Mouse (Mus musculus): Measurements from ENCODE around the gene Klrb1b. TPM values are rescaled to one million over a fixed set of nuclear protein-coding genes. Genes with fewer than 3 reads are reported as not detected.
"Not testable (repeated sequence)": the region's sequence is repeated elsewhere in the genome, so short reads cannot be mapped to it uniquely, and the experiment has no call there.

Gene Klrb1b
- polyA plus RNA-seq, 1 experiment from 2014 or later: 0.24 TPM

- peak overlapping the region; percentile 68 for H3K27ac ChIP-seq
- H3K79me2 ChIP-seq (ENCODE audit: inconsistent target): not testable (repeated sequence)
Measured at GRCm38 (mm10) chr6:128799144-128799895, 26.8 kb downstream of the Klrb1b start.

DNA sequence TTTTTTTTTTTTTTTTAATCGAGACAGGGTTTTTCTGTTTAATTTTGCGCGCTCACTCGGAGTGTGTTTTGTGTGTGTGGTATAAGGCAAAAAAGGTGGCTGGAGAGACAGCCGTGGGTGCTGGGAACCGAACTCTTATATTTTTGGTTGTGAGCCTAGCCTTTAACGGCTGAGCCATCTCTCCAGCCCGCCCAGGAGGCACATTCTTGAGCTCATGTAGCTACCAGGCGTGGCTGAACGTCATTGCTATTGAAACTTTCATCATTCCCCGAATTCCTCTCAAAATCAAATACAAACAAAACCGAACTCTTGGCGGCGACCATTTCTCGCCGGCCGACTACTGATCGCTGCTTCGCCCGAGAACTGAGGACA, 27.4 kb downstream of the Klrb1b start:
- not testable (repeated sequence) for H3K36me3 ChIP-seq (ENCODE audit: inconsistent target); H3K79me2 ChIP-seq (ENCODE audit: inconsistent target)
- H3K27ac ChIP-seq: peak overlapping the region; percentile 68
- H3K4me3 ChIP-seq (ENCODE audit: inconsistent target): peak overlapping the region; percentile 81
- 2% methylated on average over 16 of the region's 20 CpGs for WGBS (ENCODE audit: missing documents)

More at GRCm38 (mm10) chr6:128799144-128799895, 26.8 kb downstream of the Klrb1b start:
- under 1% methylated on average over 46 of the region's 49 CpGs for WGBS (ENCODE audit: missing documents)
- H3K4me3 ChIP-seq (ENCODE audit: inconsistent target): peak overlapping the region; percentile 81
- not testable (repeated sequence) for H3K36me3 ChIP-seq (ENCODE audit: inconsistent target)

- Histone ChIP-seq H3K79me2 (ENCODE audit: inconsistent target) (no peaks in the 10 kb centered on the region), H3K36me3 (ENCODE audit: inconsistent target) (no peaks in the 10 kb centered on the region), H3K27ac (no peak overlapping the region; the same call in 1 of the 2 replicates), H3K4me3 (ENCODE audit: inconsistent target) (peak overlapping the region; percentile 81)
- 49% methylated on average over 15 of the region's 15 CpGs for WGBS (ENCODE audit: missing documents)
Measured at GRCm38 (mm10) chr6:128797936-128798771, 28.0 kb downstream of the Klrb1b start.

GRCm38 (mm10) chr6:128797185-128797905, 28.8 kb downstream of the Klrb1b start:
- no peaks in the 10 kb centered on the region for H3K36me3 ChIP-seq (ENCODE audit: inconsistent target)
- WGBS (ENCODE audit: missing documents): 81% methylated on average over 12 of the region's 12 CpGs
- no peak overlapping the region for H3K4me3 ChIP-seq (ENCODE audit: inconsistent target)
- H3K79me2 ChIP-seq (ENCODE audit: inconsistent target): no peaks in the 10 kb centered on the region
- H3K27ac ChIP-seq: no peak overlapping the region

GRCm38 (mm10) chr6:128796321-128796955, 29.7 kb downstream of the Klrb1b start:
- Histone ChIP-seq H3K79me2 (ENCODE audit: inconsistent target) (no peaks in the 10 kb centered on the region), H3K36me3 (ENCODE audit: inconsistent target) (no peaks in the 10 kb centered on the region), H3K4me3 (ENCODE audit: inconsistent target) (no peak overlapping the region), H3K27ac (no peak overlapping the region)
- 29% methylated on average over 7 of the region's 8 CpGs for WGBS (ENCODE audit: missing documents)

GRCm38 (mm10) chr6:128793734-128794133, 32.4 kb downstream of the Klrb1b start:
- Histone ChIP-seq H3K27ac (no peak overlapping the region), H3K36me3 (ENCODE audit: inconsistent target) (no peaks in the 10 kb centered on the region), H3K4me3 (ENCODE audit: inconsistent target) (no peak overlapping the region), H3K79me2 (ENCODE audit: inconsistent target) (no peaks in the 10 kb centered on the region)
- WGBS (ENCODE audit: missing documents): 65% methylated on average over 6 of the region's 6 CpGs

DNA sequence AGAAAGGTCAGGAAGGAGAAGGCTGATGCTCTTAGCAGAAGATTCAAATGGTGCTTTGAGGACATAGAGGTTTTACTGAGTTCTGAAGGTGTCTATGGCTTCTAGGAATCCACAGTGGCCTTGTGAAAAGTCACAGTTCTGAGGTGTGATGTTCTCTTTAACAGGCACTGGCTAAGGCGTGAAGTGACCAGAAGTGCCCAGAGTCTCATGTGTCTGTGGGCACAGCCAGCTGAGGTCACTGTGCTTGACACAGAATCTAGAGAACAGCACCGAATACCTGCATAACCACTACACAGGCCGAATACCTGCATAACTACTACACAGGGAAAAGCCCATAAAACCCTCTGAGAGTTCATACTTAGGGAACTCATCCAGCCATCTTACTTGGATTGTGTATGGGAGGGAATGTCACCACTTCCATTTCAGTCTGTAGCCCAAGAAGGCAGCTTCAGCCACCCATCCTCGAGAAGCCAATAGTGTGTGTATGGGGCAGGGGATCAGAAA, 35.6 kb downstream of the Klrb1b start:
- H3K36me3 ChIP-seq (ENCODE audit: inconsistent target); H3K4me3 ChIP-seq (ENCODE audit: inconsistent target); H3K27ac ChIP-seq; H3K79me2 ChIP-seq (ENCODE audit: inconsistent target): not testable (repeated sequence)
- WGBS (ENCODE audit: missing documents): 78% methylated on average over 4 of the region's 4 CpGs

DNA sequence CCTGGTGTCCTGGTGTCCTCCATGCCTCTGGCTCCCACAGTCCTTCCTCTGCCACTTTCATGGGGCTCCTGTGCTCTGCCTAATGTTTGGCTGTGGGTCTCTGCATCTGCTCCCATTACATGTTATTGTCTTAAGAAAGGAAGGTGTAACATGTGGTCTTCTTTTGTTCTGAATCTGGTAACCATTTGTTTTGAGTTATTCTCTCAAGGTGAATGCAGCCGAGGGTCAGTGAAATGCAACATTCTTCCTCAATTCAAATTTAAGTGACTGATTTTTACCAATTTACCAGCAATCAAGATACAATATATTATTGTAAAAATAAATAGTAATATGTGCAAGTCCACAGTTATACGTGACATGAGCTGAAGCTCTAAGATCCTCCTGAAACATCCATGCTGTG, 37.0 kb downstream of the Klrb1b start, which contains the start of gene Klrb1c:
Klrb1c (minus strand) TSS at position 101 of the 400 bp plus-strand sequence.
- WGBS (ENCODE audit: missing documents): 95% methylated on average over 2 of the region's 2 CpGs
- Histone ChIP-seq H3K27ac (no peak within 1 kb of the TSS), H3K79me2 (ENCODE audit: inconsistent target) (no peaks in the 10 kb centered on the region), H3K36me3 (ENCODE audit: inconsistent target) (no peaks in the 10 kb centered on the region), H3K4me3 (ENCODE audit: inconsistent target) (no peak within 1 kb of the TSS)

DNA sequence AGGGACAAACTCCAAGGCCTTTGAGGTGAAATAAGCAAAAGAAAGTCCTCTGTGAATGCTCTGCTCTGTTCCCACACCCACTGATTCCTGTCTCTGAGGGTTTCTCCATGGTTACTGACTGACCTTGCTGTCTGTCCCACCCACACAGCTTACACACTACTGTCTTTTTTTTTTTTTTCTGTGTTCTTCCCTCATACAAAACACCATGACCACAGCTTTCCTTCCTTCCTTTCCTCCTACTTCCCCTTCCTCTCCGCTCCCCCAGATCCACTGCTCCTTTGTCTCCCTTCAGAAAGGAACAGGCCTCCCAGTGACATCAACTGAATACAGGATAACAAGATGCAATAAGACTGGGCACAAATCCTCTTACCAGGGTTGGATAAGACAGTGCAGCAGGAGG, 37.6 kb downstream of the Klrb1b start:
- no peak overlapping the region for H3K4me3 ChIP-seq (ENCODE audit: inconsistent target)
- WGBS (ENCODE audit: missing documents): 43% methylated on average over 1 of the region's 1 CpGs
- H3K36me3 ChIP-seq (ENCODE audit: inconsistent target): no peaks in the 10 kb centered on the region
- H3K27ac ChIP-seq: no peak overlapping the region
- no peaks in the 10 kb centered on the region for H3K79me2 ChIP-seq (ENCODE audit: inconsistent target)

- not testable (repeated sequence) for H3K79me2 ChIP-seq (ENCODE audit: inconsistent target); H3K27ac ChIP-seq; H3K36me3 ChIP-seq (ENCODE audit: inconsistent target); H3K4me3 ChIP-seq (ENCODE audit: inconsistent target)
- WGBS (ENCODE audit: missing documents): 33% methylated on average over 1 of the region's 1 CpGs
Measured at GRCm38 (mm10) chr6:128786396-128786795, 39.7 kb downstream of the Klrb1b start.

DNA sequence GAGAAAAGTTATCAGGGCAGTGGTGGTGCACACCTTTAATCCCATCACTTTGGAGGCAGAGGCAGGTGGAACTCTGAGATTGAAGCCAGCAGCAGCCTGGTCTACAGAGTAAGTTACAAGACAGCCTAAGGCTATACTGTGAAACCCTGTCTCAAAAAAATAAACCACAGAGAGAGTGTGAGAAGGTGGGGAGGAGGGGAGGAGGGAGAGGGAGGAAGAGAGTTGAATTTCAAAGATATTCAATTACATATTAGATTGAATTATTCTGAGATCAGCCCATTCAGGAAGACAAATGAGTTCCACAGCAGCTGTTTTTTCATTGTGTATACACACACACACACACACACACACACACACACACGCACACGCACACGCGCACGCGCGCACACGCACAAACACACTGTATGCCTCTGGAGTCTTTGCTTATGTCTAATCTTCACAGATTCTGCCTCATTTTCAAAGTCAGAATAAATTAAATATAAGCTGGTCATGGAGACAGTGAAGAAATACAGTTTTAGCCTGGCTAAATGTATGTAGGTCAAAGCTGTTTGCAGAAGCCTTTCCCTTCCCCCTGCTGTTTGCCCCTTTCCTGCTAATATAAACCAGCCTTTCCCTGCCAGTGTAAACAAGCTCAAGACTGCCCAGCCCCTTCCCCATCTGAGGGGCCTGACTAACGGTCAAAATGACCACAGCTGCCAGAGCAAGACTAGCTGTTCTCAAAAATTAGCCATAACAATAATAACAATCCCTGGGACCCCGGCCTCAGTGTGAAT, 56.5 kb downstream of the Klrb1b start:
- 92% methylated on average over 10 of the region's 10 CpGs for WGBS (ENCODE audit: missing documents)
- Histone ChIP-seq H3K36me3 (ENCODE audit: inconsistent target) (no peaks in the 10 kb centered on the region), H3K4me3 (ENCODE audit: inconsistent target) (no peak overlapping the region), H3K27ac (no peak overlapping the region), H3K79me2 (ENCODE audit: inconsistent target) (no peaks in the 10 kb centered on the region)

- Histone ChIP-seq H3K36me3 (ENCODE audit: inconsistent target) (no peaks in the 10 kb centered on the region), H3K4me3 (ENCODE audit: inconsistent target) (no peak overlapping the region), H3K79me2 (ENCODE audit: inconsistent target) (no peaks in the 10 kb centered on the region), H3K27ac (no peak overlapping the region)
- WGBS (ENCODE audit: missing documents): 88% methylated on average over 4 of the region's 4 CpGs
Measured at GRCm38 (mm10) chr6:128768047-128768446, 58.1 kb downstream of the Klrb1b start.

GRCm38 (mm10) chr6:128766486-128767254, 59.5 kb downstream of the Klrb1b start:
- 70% methylated on average over 6 of the region's 6 CpGs for WGBS (ENCODE audit: missing documents)

More at GRCm38 (mm10) chr6:128766486-128767254, 59.5 kb downstream of the Klrb1b start:
- H3K79me2 ChIP-seq (ENCODE audit: inconsistent target); H3K27ac ChIP-seq; H3K36me3 ChIP-seq (ENCODE audit: inconsistent target); H3K4me3 ChIP-seq (ENCODE audit: inconsistent target): not testable (repeated sequence)
